Mouse (Mus musculus) bone marrow, adult 2 months (tissue): Measurements from ENCODE around the gene March9. TPM values are rescaled to one million over a fixed set of nuclear protein-coding genes. Genes with fewer than 3 reads are reported as not detected.

Experiments
- H3K27ac ChIP-seq: fragments of 200-500 bp; 2 replicates; pipeline ENCODE4 v1.5.1; 2012; ENCODE audit warnings: low read depth, mild to moderate bottlenecking, control low read depth, inconsistent platforms, low read length; ENCODE audit not compliant: control insufficient read depth, poor library complexity, insufficient read depth
- H3K4me1 ChIP-seq: fragments of 200-500 bp; 2 replicates; pipeline ENCODE4 v1.6.1; 2011; ENCODE audit warnings: low read length; ENCODE audit not compliant: control insufficient read depth, insufficient read depth
- H3K4me3 ChIP-seq: fragments of 200-500 bp; replicated peaks from 2 replicates; pipeline ENCODE3; 2011; ENCODE audit warnings: mild to moderate bottlenecking, low read depth, low read length, control low read depth; ENCODE audit not compliant: control insufficient read depth
- CTCF ChIP-seq: fragments of 200-500 bp; IDR thresholded peaks from 2 replicates; pipeline ENCODE4 v1.5.1; 2011; ENCODE audit warnings: low read length, control low read depth; ENCODE audit not compliant: control insufficient read depth, insufficient read depth
- POLR2A ChIP-seq: fragments of 200-500 bp; IDR thresholded peaks from 2 replicates; pipeline ENCODE4 v1.6.1; 2011; ENCODE audit warnings: low read depth, mild to moderate bottlenecking, control low read depth, low read length, borderline replicate concordance; ENCODE audit not compliant: control insufficient read depth
- WGBS: fragments of 180-500 bp; shearing (Covaris S2); methylation state at CpG from one replicate; pipeline ENCODE4 v1.1.7; 2018; 5-methylcytosine and 5-hydroxymethylcytosine counted together
- polyA plus RNA-seq: library from polyadenylated mRNA; stranded (reverse); fragments of >200 nt; gene quantifications from 2 replicates; pipeline ENCODE4 v1.2.4, GENCODE M21; 2011; ENCODE audit warnings: low replicate concordance; ENCODE audit not compliant: missing spikeins, insufficient read depth, insufficient read length

March9 gene
- polyA plus RNA-seq, 1 experiment = 1.6 TPM

DNA sequence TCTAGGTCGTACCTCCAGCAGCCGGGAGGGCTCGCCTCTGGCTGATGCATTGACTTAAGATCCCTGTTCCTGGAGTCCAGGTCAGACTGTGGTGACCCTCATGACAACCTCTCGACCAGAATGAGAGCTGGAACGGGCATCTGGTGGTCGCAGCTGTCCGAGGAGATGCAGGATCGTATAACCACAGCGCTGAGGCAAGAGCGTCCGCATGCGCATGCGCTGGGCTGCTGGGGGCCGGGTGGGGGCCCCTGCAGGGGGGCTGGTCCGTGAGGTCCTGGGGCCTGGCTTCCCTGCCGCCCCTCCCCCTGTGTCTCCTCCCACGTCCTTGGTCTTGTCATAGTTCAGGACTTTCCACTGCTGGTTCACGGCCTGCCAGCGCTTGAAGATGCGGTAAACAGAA, 3.5 kb downstream of the March9 start:
- Histone ChIP-seq H3K4me1 (peaks cover 1% of the 10 kb centered on the region; the same call in 1 of the 2 replicates), H3K4me3 (no peak overlapping the region), H3K27ac (no peak overlapping the region)
- no peak for TF ChIP-seq CTCF
- TF ChIP-seq POLR2A = no peak
- 85% methylated on average over 20 of the region's 20 CpGs for WGBS

DNA sequence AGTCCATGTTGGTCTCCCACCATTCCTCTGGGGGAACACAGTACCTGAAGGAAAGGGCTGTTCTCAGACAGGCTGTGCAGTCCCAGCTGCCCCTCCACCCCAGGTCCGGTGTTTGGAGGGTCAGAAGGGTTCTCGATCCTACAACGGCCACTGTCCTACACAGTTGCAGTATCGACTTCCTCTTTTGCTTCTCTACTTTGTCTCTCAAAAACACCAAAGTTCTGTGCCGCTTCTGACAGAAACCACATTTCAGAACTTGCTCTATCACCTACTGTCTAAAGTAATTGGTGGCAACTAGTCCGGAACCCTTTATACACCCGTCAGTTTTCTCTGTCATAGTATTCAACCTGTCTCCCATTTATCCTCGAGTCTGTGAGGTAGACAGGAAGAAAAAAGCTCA, 4.6 kb downstream of the March9 start:
- Histone ChIP-seq H3K27ac (no peak overlapping the region), H3K4me3 (no peak overlapping the region), H3K4me1 (peaks cover 1% of the 10 kb centered on the region; the same call in 1 of the 2 replicates)
- 7% methylated on average over 8 of the region's 8 CpGs for WGBS
- TF ChIP-seq CTCF (no peak), POLR2A (no peak)

DNA sequence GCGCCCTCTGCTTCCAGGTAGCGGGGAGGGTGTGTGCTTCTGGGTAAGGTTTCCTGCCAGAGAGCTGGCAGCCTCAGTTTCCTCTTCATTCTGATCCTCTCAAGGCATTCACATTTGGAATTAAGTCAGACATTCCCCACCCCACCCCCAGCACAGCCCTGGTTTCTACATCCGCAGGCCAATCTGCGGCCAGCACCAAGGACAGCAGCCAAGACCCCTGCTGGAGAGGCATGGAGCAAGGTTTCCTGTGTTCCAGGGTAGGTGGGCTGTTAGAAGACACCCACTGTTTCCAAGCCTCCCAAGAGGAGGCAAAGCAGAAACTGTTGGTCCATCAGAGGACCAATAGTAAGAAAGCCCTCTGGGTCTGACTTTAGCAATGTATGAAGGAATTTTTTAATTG, 5.3 kb downstream of the March9 start:
- Histone ChIP-seq H3K4me3 (no peak overlapping the region), H3K4me1 (peaks cover 1% of the 10 kb centered on the region; the same call in 1 of the 2 replicates), H3K27ac (no peak overlapping the region)
- WGBS = 86% methylated on average over 4 of the region's 4 CpGs
- no peak for TF ChIP-seq POLR2A
- no peak for TF ChIP-seq CTCF

DNA sequence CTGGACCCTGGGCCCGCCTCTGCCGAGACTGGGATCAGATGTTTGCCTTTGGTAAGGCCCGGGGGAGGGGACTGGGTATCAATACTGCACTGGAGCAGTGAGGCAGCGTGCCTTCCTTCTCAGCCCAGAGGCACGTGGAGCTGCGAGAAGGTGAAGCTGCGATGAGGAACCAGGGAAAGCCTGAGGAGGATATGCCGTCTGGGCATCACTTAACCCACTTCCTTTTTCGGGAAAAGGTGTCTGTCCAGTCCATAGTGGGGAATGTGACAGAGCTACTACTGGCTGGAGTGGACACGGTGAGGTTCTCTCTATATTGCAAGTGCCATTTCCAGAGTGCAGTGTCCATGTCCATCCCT, 9.9 kb downstream of the March9 start:
- WGBS = 5% methylated on average over 10 of the region's 10 CpGs
- Histone ChIP-seq H3K4me3 (no peak overlapping the region), H3K4me1 (no peaks in the 10 kb centered on the region), H3K27ac (no peak overlapping the region)
- TF ChIP-seq POLR2A (no peak), CTCF (no peak)

DNA sequence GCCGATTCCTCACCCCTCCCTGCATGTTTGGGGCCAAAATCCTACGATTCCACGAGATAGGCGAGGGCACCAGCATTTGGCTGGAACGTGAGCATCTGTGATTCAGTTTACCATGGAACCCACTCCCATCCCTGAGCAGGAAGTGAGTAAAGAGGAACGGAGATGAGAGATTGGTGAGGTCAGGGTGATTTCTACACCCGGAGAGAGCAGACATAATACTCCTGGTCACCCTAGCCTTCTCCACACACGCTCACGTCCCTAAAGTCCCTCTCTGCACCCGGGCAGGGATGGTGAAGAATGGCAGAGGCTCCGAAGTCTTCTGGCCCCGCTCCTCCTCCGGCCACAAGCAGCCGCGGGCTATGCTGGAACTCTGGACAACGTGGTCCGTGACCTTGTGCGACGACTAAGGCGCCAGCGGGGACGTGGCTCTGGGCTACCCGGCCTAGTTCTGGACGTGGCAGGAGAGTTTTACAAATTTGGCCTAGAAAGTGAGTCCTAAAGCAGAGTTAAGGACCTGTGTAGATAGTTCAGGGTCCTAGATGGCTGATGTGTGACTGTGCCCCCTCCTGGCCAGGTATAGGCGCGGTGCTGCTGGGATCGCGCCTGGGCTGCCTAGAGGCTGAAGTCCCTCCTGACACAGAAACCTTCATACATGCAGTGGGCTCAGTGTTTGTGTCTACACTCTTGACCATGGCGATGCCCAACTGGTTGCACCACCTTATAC, 10.4 kb downstream of the March9 start:
- 4% methylated on average over 29 of the region's 29 CpGs for WGBS
- TF ChIP-seq CTCF = no peak
- no peaks in the 10 kb centered on the region for H3K4me1 ChIP-seq
- no peak overlapping the region for H3K27ac ChIP-seq
- no peak overlapping the region for H3K4me3 ChIP-seq

DNA sequence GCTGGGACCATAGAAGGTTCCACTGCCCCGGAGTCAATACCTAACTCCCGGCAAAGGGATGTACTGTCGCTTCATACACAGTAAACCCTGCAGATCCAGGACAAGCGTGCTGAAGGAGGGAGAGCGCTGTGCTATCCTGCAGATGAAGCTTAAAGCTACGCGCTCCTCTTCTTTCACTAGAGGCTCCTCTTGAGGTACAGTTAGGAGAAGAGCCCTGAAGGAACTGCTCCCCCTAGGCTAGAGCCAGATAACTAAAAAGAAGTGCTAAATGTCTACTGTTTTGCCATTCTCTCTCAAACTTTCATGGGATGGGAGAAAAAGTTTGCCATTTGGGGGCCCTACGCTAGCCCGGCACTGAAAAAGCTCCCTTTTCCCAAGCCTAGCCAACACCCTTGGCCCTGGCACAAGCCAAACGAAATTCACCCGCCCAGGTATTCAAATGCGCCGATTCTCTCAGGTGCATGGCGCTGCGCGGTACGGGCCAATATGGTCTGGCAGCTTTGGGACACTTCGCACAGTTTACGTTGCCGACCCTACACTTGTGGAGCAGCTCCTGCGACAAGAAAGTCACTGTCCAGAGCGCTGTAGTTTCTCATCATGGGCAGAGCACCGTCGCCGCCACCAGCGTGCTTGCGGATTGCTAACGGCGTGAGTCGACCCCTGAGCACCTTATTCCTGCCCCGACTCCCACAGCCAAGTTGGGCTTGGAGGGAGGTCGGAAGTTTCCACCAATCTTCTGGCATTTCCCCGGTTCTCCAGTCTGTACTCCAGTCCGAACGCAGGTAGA, 11.2 kb downstream of the March9 start:
- Histone ChIP-seq H3K27ac (no peak overlapping the region), H3K4me1 (no peaks in the 10 kb centered on the region), H3K4me3 (no peak overlapping the region)
- TF ChIP-seq CTCF (no peak), POLR2A (no peak)
- 7% methylated on average over 35 of the region's 35 CpGs for WGBS

DNA sequence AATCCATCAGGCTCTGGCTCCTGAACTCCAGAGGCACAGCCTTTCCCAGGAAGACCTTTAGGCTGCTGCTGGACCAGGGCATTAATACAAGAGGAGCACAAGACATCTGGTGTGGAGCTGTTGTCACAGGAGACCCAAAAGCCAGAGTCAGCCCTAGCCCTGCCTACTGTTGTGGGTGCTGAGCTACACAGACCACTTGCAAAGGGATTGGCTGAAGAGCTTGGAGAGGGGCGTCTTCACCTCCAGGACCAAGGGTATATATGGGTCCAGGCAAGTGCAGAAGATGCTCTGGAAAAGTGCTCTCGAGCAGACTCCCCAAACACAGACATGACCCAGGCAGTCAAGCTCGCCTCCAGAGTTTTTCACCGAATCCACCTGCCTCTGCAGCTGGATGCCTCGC, 12.0 kb downstream of the March9 start, which contains the start of gene Cyp27b1:
Gene Cyp27b1, plus strand, starts transcription at position 297 of the 400 bp plus-strand sequence.
- TF ChIP-seq POLR2A (no peak), CTCF (no peak)
- 38% methylated on average over 5 of the region's 5 CpGs for WGBS
- Histone ChIP-seq H3K4me1 (no peaks in the 10 kb centered on the region), H3K27ac (no peak within 1 kb of the TSS), H3K4me3 (no peak within 1 kb of the TSS)

DNA sequence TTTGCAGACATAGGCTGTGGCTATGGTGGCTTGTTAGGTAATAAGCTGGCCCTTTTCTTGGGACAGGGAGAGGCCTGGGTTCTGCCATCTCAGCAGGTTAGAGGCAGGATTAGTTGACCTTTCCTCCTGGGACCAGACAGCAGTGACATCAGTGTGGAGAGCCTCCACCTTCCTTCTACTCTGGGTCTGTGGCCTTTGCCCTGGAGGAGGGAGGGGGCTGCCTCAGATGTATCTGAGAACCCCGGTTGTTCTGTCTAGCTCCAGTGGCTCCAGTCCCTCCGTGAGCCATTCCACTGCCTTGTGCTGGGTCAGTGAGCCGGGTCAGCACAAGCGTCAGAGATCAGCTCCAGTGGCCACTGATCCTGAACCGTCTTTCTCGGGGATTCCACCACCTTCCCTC, 16.8 kb downstream of the March9 start:
- TF ChIP-seq CTCF = no peak
- TF ChIP-seq POLR2A = no peak
- WGBS = 90% methylated on average over 6 of the region's 6 CpGs
- H3K27ac ChIP-seq = no peak overlapping the region
- H3K4me1 ChIP-seq = peaks cover 1% of the 10 kb centered on the region; the same call in 1 of the 2 replicates
- no peak overlapping the region for H3K4me3 ChIP-seq
